Mouse (Mus musculus) neutrophil, adult 5-6 weeks (primary cell): ENCODE measurements around the gene Fcgr3. TPM values are rescaled to one million over a fixed set of nuclear protein-coding genes. Genes with fewer than 3 reads are reported as not detected.
A peak's percentile ranks its signal among the peaks of the same experiment; 100 is the strongest.

ENCODE experiments used
- ATAC-seq: fragments of 151-379, 151-347 bp; 2 replicates; pipeline ENCODE4 v1.8.0; 2017; ENCODE audit warnings: mild to moderate bottlenecking, moderate TSS enrichment; ENCODE audit not compliant: insufficient number of reproducible peaks, poor library complexity, low FRiP score, severe bottlenecking; ENCODE audit errors: extremely low read depth
- total RNA-seq: library from RNA; stranded (forward); fragments of 200-1000 nt; gene quantifications from 2 replicates; pipeline ENCODE4 v1.2.3, GENCODE M21; 2017

Gene Fcgr3
- total RNA-seq, 1 experiment from 2014 or later, result 682 TPM

DNA sequence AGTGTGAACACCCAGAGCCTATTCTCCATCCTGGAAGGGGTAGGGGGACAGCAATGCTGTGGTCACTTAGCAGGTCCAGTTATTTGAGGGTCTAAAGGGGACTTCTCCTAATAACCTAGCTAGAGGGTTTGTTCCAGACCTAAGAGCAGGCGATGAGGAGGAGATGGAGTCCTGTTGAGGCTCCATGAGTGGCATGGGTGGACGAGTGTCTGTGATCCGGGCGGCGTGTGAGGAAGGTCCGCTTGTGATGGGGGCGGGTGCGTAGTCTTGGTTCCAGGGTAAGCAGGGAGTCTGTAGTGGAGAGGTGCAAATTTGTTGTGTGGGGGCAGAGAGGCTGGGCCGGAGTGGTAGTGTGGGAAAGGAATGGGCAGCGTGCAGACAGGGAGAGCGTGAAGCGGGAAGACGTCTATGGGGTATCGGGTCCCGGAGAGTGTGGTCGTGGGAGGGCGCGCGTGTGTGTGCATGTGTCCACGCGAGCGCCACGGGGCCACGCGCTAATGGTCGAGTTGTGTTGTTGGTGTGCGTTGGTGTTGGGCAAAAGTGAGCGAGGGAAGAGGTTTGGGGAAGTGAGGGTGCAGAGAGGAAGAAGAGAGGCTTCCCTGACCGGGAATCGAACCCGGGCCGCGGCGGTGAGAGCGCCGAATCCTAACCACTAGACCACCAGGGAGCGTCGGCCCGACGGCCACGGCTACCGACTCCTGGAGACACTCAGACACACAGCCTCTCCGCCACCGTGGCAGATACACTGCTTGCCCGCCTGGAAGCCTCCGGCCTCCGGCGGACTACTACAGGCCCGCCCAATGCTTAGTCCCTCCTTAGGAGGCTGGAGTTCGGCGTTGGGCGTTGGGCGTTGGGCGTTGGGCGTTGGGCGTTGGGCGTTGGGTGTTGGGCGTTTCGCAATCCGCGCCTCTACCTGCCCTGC lies 905 bp downstream of the Fcgr3 start:
- peak; percentile 27 for ATAC-seq

DNA sequence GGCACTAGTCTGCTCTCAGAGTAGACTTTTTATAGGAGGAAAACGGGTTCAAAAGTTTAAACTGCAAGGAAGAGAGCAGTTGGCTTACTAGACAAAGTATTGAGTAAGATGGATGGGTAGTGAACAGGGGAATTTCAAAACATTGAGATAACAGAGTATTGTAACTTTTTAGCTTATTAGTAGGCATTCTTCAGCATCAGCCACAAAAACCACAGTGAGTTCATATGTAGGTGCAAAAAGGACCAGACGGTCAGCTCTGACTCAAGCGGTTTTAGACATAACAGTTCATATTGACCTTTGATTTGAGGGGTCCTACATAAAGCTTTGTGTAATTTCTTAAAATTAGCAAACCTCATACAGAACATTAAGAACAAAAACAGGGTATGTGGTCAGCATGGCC lies 3.2 kb downstream of the Fcgr3 start:
- no peak for ATAC-seq

DNA sequence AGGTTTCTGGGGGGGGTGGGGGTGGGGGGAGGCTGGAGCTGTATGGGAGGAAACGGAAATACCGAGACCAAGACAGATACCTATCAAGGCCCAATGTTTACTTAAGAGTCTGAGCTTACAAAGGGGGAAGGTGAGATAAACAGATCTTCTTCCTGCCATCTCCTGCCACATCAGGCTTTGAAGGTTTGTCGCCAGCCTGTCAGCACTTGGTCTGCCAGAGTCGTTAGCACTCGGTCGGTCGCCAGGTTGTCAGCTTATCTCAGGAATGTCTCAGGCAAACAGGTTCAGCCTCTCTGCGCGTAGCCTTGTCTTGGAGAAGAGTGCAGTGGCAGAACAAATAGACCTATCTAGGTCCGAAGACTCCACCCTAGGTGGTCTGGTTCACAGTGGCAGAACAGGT lies 4.3 kb downstream of the Fcgr3 start:
- ATAC-seq, result no peak

DNA sequence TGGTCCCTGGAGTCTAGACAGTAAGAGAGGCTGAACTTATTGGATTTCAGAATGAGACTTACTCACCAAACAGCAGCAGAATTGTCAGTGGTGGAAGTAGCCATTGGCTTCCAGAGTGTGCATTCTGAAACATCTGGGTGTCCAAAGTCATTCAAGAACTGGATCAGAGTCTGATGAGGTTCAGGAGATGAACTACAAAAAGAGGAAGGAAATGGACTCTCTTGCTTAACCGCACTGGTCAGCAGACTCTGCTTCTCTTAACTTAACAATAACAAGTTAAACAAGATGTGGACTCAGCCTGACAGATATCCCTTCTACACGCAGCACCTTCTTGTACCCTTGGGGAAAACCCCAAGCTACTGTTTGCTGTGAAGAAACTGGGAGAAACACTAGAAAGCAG lies 5.5 kb downstream of the Fcgr3 start:
- peak; percentile 54 for ATAC-seq

DNA sequence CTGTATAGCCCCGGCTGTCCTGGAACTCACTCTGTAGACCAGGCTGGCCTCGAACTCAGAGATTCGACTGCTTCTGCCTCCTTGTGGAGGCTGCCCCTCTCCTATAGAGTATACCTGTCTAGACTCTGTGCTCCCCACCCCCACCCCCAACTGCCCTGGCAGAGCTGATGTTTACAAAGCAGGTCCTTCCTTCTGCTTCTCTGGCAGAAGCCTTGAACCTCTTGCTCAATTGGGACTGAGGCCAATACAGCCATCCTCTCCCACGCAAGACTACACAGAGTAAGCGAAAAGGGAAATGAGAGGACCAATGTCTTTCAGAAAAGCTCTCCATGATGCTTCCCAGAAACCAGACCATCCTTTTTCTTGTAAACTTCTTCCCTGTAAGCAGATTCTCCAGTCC lies 7.5 kb downstream of the Fcgr3 start:
- peak; percentile 56; the same call in 1 of the 2 replicates for ATAC-seq

DNA sequence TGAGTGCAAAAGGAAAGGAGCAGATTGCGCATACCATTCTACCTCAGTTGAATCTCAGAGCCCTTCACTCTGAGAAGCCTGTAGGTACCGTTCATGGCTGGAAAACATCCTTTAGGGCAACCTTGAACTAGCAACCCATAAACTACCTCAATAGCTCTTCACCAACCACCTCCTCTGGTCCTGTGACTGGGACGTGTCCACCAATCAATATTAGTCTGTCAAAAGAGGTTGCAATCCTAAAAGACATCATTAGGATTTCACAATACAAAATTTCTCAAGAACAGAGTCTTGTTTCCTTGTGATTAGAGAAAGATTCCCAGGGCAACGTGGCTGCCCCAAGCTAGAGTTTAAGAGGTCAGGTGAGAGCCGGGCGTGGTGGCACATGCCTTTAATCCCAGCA lies 11.4 kb downstream of the Fcgr3 start:
- no peak for ATAC-seq

DNA sequence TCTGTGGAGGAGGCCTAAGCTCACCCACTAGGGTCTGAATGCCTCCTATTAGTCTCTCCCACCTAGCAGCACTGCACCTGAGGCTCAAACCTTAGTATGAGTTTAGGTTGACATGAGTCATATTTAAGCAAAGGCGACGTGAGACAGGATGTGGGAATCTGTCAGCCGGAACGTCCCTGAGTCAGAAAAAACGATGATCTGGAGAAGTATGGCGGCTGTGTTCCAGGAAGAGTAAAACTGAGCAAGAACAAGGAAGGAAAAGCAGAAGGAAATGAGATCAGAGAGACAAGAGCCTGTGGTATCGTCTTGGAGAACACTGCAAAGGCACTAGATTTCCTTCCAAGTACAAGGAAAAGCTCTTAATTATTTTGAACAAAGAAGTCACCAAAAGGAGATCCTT lies 14.0 kb downstream of the Fcgr3 start:
- ATAC-seq, result peak; percentile 6; the same call in 1 of the 2 replicates

DNA sequence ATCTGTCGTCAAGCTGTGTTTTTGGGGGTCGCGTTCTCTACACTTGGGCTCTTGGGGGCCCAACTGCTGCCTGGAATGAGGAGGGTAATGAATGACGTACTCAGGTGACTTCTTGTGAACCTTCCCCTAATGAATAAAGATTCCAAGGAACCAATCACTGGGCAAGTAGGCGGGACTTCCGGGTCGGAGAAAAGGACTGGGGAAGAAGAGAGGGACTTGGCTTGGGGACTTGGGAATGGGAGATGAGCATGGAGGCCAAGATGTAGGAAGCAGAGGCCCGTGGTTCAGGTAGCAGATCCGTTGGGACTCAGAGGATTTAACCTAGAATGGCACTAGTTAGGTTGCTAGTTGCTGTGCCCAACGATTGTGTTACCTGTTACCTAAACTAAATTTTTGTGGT lies 15.5 kb downstream of the Fcgr3 start:
- ATAC-seq, result no peak

DNA sequence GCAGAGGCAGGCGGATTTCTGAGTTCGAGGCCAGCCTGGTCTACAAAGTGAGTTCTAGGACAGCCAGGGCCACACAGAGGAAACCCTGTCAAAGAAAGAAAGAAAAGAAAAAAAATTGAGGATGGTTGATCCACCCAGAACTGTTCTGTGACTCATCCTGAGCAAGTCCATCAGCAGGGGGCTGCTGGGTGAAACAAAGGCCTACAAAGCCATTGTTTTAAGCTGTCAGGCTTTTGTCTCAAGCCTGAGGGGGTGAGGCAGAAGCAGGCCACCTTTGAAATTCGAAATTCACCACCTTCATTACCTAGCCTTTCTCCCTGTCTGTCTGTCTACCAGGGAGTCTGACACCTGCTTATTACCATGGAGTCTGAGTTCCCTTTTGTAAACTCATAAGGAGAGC lies 18.2 kb downstream of the Fcgr3 start:
- no peak for ATAC-seq

DNA sequence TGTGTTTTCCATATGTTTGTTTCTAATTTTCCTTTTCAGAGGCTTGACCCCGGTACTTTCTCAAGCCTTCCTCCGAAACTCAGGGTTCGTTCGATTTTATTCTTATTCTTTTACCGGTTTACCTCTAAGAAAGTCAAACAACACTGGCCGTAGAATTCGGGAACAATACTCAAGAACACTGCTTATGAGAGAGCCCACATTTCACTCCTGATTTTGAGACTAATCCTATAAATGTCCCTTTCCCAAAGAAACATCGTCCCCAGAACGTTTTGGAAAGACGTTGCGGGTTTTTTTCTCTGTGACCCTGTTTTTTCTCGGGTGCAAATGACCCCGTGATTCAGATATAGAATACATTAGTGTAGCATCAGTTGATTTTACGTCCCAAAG lies 19.7 kb downstream of the Fcgr3 start:
- no peak for ATAC-seq

DNA sequence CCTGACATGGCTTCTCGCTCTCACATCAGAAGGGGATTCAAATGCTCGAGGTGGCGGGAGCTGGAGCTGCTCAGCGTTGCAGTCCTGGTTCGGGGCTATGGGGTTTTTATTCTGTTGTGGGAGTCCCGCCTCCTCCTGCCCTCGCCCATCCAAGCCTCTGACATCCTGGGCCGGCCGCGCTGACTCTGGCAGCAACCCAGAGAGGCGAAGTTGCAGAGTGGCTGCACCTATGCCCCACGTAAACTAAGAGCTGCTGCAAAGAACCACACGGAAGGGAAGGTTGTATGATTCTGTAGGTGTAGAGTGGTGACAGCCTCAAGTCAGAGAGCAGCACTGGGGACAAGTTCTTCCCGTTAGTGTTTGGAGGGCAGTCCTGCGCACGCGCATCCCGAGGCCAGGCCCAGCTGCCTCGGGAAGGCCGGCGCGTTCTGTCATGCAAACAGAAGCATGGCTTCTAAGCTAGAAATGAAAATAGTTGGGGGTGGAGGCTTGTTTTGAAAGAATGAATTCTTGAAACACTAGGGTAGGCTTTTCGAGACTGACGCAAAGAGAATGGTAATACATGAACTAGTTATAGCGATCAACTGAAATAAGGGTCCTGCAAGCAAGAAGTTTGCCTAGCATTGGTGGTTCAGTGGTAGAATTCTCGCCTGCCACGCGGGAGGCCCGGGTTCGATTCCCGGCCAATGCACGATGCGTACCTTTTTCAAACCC lies 20.2 kb downstream of the Fcgr3 start:
- ATAC-seq, result peak; percentile 72

DNA sequence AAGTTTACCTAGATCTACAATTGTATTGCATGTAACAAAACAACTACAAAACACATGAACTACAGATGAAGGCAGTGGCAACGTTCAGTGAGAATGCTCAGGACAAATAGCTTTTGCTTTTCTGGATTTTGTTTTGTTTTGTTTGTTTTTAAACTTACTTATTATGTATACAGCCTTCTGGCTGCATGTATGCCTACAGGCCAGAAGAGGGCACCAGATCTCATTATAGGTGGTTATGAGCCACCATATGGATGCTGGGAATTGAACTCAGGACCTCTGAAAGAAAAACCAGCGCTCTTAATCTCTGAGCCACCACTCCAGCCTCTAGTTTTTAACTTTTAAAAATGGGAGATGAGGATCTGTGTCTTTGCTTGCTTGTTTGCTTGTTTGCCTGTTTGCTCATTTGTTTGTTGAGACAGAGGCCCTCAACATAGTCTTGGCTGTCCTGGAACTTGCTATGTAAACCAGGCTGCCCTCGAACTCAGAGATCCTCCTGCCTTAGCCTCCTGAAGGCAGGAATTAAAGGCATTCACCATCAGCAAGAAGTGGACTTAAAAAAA lies 21.1 kb downstream of the Fcgr3 start:
- no peak for ATAC-seq

DNA sequence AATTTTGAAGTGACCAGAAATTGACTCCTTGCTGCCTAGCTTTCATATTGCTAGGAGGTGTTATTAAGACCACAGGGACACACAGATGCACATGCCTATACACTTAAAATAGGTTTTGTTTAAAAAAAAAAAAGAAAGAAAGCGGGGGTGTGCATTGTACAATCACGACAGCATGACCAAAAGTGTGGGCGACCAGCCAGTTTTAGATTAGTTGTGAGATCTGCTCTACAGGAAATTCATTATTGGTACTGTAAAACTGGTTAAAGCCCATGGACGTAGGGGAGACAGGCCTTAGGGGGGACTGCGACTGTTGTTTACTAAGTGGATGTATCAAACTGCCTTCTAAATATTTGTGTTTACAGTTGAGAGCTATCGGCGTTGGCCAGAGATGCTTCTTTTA lies 24.9 kb downstream of the Fcgr3 start:
- ATAC-seq, result no peak

DNA sequence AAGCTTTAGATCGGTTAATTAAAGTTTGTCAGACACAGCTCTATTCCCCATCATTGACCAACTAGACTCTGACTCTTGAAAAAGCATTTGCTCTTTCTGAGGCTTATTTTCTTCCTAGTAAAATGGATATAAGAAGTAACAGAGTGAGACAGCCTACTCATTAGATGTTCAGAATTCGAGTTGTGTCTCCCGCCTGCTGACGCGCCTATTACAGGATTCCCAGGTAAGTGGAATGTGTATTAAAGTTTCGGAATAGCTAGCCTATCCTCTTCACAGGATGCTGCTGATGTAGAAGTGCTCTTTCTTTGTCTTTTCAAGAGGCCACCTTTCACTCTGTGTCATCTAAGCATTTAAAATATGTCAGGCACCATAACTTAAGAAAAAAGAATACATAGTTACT lies 25.6 kb downstream of the Fcgr3 start:
- ATAC-seq, result no peak

DNA sequence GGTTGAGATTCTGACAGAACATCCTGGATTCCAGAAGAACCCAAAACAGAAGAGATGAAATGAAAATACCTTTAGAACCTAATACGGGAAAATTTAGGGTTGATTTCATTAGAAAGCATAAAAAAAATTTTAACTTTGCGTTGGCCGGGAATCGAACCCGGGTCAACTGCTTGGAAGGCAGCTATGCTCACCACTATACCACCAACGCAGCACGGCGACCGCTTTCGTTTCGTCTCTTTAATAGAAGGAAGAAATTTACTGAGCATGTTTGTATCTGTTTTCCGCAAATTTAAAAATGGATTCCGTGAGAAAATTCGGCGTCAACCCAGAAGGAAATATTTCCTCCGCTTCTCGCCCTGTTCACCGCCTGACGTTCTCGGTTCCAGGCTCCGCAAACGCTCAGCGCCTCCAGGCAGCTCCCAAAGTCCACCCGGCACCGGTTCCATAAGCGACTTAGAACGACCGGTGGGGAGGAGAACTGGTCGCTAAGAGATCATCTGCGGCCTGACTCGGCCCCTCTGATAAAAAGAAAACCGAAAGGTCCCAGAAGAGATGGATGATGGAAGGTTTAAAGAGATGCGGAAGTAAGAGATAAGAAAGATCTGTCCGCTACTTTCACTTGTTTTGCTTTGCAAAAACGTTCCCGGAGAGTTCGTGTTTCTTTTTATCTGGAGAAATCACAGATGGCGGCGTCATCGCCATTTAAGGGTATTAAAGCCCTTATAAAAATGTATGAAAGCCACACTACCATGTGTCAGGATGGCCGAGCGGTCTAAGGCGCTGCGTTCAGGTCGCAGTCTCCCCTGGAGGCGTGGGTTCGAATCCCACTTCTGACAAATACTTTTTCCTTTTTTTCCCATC lies 26.6 kb downstream of the Fcgr3 start:
- peak; percentile 47 for ATAC-seq

DNA sequence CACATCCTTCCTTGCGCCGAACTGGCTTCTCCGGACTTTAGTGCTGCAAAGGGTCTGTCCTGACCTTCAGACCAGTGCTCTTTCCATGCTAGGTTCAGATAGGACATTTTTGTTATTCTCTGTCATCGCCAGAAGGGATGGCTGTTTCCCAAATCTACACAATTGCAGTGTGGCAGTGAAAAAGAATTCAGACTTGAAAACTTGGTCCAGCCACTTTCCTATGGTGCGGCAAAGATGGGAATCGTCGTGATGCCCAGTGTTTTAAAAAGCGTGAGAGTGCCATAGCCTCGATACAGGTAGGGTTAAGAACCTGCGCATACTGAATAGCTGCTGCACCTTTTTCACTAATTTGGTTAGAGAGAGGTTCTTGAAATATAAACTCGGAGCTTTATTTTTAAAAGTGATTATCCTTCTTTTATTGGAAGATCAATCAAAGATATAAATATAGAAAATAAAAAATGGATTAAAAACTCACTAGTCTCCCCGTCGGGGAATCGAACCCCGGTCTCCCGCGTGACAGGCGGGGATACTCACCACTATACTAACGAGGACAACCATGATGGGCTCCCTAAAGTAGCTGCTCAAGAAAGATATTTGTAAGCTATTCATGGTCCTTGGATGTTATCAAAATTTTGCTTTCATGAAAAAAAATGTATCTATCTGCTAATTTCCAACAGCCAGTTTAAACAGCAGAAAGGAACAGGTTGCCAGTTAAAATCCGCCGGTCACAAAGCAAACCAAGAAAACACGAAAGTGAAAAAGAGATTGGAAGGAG lies 28.0 kb downstream of the Fcgr3 start:
- no peak for ATAC-seq

DNA sequence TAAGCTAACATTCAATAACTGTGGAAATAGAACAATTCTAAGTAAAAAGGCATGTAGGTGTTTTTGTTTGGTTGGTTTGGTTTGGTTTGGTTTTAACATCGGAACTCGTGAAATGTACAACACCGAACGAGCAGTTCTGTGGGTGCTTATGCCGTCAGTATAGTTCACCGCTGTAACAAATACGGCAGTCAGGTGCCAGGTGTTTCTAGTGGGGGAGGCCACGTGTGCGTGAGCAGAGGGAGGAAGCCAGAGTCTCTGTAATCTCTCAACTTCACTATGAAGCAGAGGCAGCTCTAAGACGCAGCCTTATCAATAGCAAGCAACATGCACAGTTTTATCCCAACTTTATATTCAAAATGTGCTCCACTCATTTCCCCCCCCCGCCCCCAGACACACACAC lies 29.1 kb downstream of the Fcgr3 start:
- no peak for ATAC-seq

DNA sequence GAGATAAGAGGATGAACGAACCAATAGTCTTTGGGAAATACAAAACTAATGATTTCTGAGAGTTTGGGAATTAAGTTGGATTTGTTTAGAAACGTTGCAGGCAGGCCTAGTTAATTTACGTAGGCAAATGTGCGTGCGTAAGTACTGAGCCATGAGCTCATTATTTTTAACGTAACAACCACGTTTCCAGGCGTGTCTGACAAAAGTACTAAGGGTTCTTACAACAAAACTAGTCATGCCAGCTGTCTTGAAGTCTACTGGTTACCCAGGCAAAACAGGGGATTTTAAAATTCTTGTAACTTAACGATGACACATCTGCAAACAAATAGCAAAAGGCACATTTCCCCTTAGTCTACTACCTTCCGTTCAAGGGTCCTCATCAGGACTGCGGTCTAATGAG lies 30.5 kb downstream of the Fcgr3 start:
- ATAC-seq, result no peak
